Mouse (Mus musculus): Measurements from ENCODE around the gene Zscan26. TPM values are rescaled to one million over a fixed set of nuclear protein-coding genes. Genes with fewer than 3 reads are reported as not detected.
"Not testable (repeated sequence)": the region's sequence is repeated elsewhere in the genome, so short reads cannot be mapped to it uniquely, and the experiment has no call there.

Gene Zscan26
- total RNA-seq, 2 experiments from 2014 or later, result 21.7 to 24.1 TPM

DNA sequence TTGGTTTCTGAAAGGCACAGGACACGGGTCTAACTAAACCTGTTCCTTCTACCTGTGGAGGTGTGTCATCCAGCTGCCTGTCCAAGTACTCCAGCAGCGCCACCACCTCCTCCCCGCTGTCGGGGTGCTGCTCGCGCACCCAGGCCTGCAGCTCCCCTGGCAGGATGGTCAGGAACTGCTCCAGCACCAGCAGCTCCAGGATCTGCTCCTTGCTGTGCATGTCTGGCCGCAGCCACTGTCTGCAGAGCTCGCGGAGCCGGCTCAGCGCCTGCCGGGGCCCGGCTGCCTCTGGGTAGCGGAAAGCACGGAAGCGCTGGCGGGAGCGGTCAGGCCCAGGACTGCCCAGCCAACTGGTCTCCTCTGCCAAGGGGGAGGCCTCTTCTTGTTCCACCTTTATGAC lies 57.5 kb downstream of the Zscan26 start:
- intact Hi-C loops (cut with DNase I), result not testable (repeated sequence)
- DNase-seq, result peak; percentile 23 to 35

DNA sequence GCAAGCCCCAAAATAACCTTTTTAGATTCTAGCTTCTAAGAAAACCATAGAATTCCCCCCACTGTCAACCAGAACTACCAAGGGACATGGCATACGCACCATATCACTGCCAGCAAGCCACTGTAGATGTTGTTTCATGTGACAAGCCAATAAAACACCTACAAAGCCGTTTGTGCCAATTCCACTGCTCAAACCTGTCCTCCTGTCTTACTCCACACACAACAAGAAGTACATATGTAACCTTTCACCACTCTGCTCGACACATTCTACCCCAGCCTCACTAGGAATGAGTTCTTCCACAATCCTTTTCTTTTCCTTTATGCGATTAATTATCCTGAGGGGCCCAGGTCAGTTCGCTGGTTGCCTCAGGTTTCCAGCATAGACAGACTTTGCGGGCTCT lies 57.9 kb downstream of the Zscan26 start:
- DNase-seq, result no peak
- intact Hi-C loops (cut with DNase I), result no loop called here

- DNase-seq, result no peak
These were observed 58.3 kb downstream of the Zscan26 start for GRCm38 (mm10) chr13:21395211-21395610.

More at GRCm38 (mm10) chr13:21395211-21395610, 58.3 kb downstream of the Zscan26 start:
- intact Hi-C loops (cut with DNase I), result no loop called here

Small RNA genes within 50 kb of the gene (microRNA-seq; reads per million reads assigned to microRNA genes)
- gene Mir1896, result 0 reads per million in 2 experiments
- 0 to 0.24 reads per million in 2 experiments for gene Mir6942

Other genes starting within 250 kb of the Zscan26 start
- not detected for gene Gpx5, start 161.0 kb downstream of the Zscan26 start, total RNA-seq (2021)
- gene Gpx6, start 141.6 kb downstream of the Zscan26 start, total RNA-seq (2021), result not detected
- gene Olfr1367, start 106.8 kb downstream of the Zscan26 start, total RNA-seq (2021), result not detected
- 1 to 10 TPM; 4.6 to 4.9 TPM for gene Zscan12, start 90.9 kb downstream of the Zscan26 start, total RNA-seq (2021)
- gene Zkscan3, start 51.0 kb downstream of the Zscan26 start, total RNA-seq (2021), result 10 to 100 TPM; 34.3 to 38.2 TPM
- under 1 TPM; 0.32 to 0.60 TPM for gene Pgbd1, start 12.7 kb downstream of the Zscan26 start, total RNA-seq (2021)
- gene Nkapl, start 14.8 kb upstream of the Zscan26 start, total RNA-seq (2021), result under 1 TPM; 0.59 to 0.88 TPM
- 1 to 10 TPM in 1 of 2 experiments, under 1 TPM in 1; 0.93 to 1.3 TPM for gene Zkscan4, start 25.2 kb upstream of the Zscan26 start, total RNA-seq (2021)
- not detected for gene Gm10065, start 25.7 kb upstream of the Zscan26 start, total RNA-seq (2021)
- 10 to 100 TPM; 25.3 to 25.6 TPM for gene AK157302, start 41.5 kb upstream of the Zscan26 start, total RNA-seq (2021)
- 100 to 1,000 TPM; 233 to 256 TPM for gene Gm11273, start 47.7 kb upstream of the Zscan26 start, total RNA-seq (2021)
- gene Zkscan8, start 77.4 kb upstream of the Zscan26 start, total RNA-seq (2021), result 10 to 100 TPM; 11.7 to 12.3 TPM
- gene Olfr1366, start 89.1 kb upstream of the Zscan26 start, total RNA-seq (2021), result not detected
- gene Olfr1535, start 106.2 kb upstream of the Zscan26 start, total RNA-seq (2021), result not detected
- gene Olfr1364, start 128.0 kb upstream of the Zscan26 start, total RNA-seq (2021), result not detected
- not detected for gene Olfr1362, start 160.3 kb upstream of the Zscan26 start, total RNA-seq (2021)
- not detected for gene Olfr11, start 188.8 kb upstream of the Zscan26 start, total RNA-seq (2021)
- gene Olfr1361, start 209.7 kb upstream of the Zscan26 start, total RNA-seq (2021), result not detected
- gene Olfr1360, start 223.7 kb upstream of the Zscan26 start, total RNA-seq (2021), result not detected
- not detected for gene Olfr1359, start 244.4 kb upstream of the Zscan26 start, total RNA-seq (2021)

All from heart, postnatal 14 days (tissue).